Mouse (Mus musculus) liver, embryonic 18 days (tissue): ENCODE measurements around the gene Rcn3. TPM values are rescaled to one million over a fixed set of nuclear protein-coding genes. Genes with fewer than 3 reads are reported as not detected.

Experiments used
- polyA plus RNA-seq: library from polyadenylated mRNA; depleted of rRNA; stranded (reverse); fragments of >200 nt; gene quantifications from 2 replicates; pipeline ENCODE4 v1.2.3, GENCODE M21; 2012; rRNA removed

The Rcn3 gene
- 18.6 and 20.0 TPM in 2 replicates for polyA plus RNA-seq

DNA sequence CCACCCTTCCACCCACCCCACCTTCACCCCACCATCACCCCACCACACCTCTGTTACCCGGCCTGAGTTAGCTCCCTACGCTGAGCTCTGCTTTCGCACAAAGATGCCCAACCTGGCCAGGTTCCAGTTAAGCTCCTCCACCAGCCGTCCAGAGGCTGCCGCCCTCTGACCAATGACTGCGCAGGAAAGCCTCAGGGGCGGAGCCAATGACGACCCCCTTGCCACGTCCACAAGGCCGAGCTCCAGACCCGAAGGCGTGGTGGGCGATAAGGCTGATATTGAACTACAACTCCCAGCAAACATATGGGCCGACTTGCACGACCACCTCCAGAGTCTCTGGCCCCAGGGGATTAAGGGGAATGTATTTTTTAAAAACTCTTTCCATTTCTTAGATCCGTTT lies at the start of gene Rcn3:
TSS of gene Rcn3 (minus strand) at position 174 of the 400 bp plus-strand sequence.

DNA sequence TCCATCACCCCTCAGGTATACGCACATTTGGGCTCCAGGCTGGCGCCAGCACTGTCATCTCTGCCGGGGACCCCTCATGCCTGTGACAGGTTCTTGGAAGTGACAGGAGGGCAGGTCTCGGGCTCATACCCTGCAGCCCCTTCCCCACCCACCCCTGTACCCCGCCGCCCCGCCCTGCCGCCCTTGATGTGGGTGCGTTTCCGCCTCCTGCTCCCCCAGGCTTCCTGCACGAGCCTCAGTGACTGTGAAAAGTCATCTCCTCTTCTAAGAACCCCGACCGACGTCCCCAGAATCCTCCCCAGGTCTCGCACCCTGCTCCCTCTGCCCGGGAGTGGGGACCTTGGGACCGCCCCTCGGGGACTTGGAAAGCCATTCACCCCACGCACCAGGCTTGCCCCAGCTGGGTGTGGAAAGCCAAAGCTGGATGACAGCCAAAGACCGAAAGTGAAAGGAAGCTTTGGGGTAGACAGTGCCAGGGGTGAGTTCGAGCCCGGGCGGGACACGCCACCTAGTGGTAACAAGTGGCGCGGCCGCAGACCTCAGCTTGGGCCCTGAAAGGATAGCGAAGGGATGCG lies 44.1 kb upstream of the Rcn3 start, which contains the start of the genes Gm45713 and Flt3l:
TSS of gene Gm45713 (minus strand) at position 239 of the 575 bp plus-strand sequence.
TSS of gene Flt3l (minus strand) at position 440 of the 575 bp plus-strand sequence.

GRCm38 (mm10) chr7:45128624-45129246 lies 36.7 kb upstream of the Rcn3 start, which contains the start of gene Rpl13a:
Gene Rpl13a, minus strand, starts transcription at chr7:45128761.

DNA sequence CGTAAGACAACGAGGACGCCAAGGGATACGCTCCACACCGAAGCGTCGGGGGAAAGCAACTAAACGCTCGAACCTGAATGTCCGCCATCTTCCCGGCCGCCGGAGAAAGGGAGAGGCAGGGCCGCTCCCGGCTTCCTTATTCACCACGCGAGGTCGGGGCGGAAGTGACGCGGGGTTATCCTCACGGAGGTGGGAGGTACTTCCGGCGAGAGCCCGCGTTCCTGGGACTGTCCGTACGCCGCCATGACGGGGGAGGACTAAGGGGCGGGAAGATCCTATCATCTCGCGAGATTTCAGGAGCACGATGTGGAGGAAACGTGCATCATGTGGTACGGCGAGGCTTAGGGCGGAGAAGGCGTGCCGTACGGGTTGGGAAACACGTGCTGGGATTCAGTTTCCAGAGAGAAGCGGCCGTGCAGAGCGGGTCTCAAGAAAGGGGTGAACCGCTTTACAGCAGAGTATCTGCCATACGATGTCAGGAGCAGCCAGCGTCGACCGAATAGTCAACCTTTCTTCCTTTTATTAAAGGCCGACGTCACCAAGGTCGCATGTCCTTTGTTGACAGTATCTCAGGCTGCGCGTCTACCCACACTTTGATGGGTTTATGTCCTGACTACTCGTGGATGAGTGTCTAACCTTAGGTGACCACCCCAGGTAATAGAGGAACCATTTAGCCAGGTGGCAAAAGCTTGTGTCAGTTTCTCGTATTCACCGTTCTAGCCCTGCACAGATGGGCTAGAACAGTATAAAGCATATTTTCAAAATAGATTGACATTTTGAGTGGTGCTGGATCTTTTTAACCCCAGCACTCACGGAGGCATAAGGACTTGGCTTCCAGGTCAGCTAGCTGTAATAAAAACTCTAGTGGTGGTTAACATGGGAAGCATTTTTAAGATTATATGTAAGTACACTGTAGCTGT lies 32.5 kb upstream of the Rcn3 start, which contains the start of gene Rps11:
TSS of gene Rps11 (minus strand) at position 216 of the 920 bp plus-strand sequence.

DNA sequence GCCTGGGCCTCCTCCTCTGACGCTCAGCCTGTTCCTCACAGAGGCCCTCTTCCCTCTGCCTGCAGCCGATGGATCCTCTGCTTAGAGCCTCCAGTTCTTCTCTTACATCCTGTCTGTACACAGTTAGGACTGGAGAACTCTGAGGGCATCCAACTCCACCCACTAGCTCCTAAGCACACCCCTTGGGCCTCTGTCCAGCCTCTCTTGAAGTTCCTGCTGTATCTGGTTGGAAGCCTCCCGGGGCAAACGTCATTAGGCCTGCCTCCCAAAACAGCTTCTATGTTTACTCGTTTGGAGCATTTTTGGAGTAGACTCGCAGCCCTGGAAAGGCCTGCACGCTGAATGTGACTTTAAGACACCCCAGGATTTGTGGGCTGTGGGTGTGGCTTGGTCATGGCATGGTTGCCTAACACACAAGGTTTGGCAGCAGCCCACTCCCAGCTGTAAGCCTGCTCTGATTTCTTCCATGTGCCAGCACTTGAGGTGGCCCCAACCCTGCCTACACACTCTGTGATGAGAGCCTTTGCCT lies 11.7 kb upstream of the Rcn3 start, which contains the start of gene Fcgrt:
TSS of gene Fcgrt (minus strand) at position 200 of the 529 bp plus-strand sequence.

GRCm38 (mm10) chr7:45062239-45062835 lies 29.7 kb downstream of the Rcn3 start, which contains the start of the genes Nosip and Prrg2:
Gene Nosip, plus strand, starts transcription at chr7:45062429.
Gene Prrg2, minus strand, starts transcription at chr7:45062677.

GRCm38 (mm10) chr7:45052862-45053116 lies 39.2 kb downstream of the Rcn3 start, which contains the start of gene Prr12:
Gene Prr12, minus strand, starts transcription at chr7:45052881.

Other genes starting within 250 kb of the Rcn3 start
- gene Akt1s1, start 243.2 kb downstream of the Rcn3 start, polyA plus RNA-seq = 35.6 and 37.3 TPM in 2 replicates
- 21.1 and 23.3 TPM in 2 replicates for gene Tbc1d17, start 243.1 kb downstream of the Rcn3 start, polyA plus RNA-seq
- gene Pnkp, start 235.1 kb downstream of the Rcn3 start, polyA plus RNA-seq = 18.0 and 24.6 TPM in 2 replicates
- 48.6 and 56.2 TPM in 2 replicates for gene Ptov1, start 222.4 kb downstream of the Rcn3 start, polyA plus RNA-seq
- 26.0 and 30.9 TPM in 2 replicates for gene Med25, start 199.5 kb downstream of the Rcn3 start, polyA plus RNA-seq
- gene Fuz, start 196.1 kb downstream of the Rcn3 start, polyA plus RNA-seq = 6.4 and 7.8 TPM in 2 replicates
- gene Ap2a1, start 162.7 kb downstream of the Rcn3 start, polyA plus RNA-seq = 33.1 and 39.3 TPM in 2 replicates
- gene Tsks, start 149.0 kb downstream of the Rcn3 start, polyA plus RNA-seq = 0.02 TPM in 1 of 2 replicates, not detected in the other
- gene Cpt1c, start 117.4 kb downstream of the Rcn3 start, polyA plus RNA-seq = 2.3 and 2.6 TPM in 2 replicates
- 105 and 112 TPM in 2 replicates for gene Prmt1, start 105.7 kb downstream of the Rcn3 start, polyA plus RNA-seq
- 50.0 and 54.3 TPM in 2 replicates for gene Irf3, start 94.6 kb downstream of the Rcn3 start, polyA plus RNA-seq
- 9.0 and 9.5 TPM in 2 replicates for gene Bcl2l12, start 93.5 kb downstream of the Rcn3 start, polyA plus RNA-seq
- gene Scaf1, start 75.9 kb downstream of the Rcn3 start, polyA plus RNA-seq = 13.5 and 17.4 TPM in 2 replicates
- gene Rras, start 74.3 kb downstream of the Rcn3 start, polyA plus RNA-seq = 41.8 and 53.8 TPM in 2 replicates
- 1.1 and 1.7 TPM in 2 replicates for gene Prr12, start 39.3 kb downstream of the Rcn3 start, polyA plus RNA-seq
- 24.0 and 24.4 TPM in 2 replicates for gene Nosip, start 29.8 kb downstream of the Rcn3 start, polyA plus RNA-seq
- 17.7 and 19.5 TPM in 2 replicates for gene Prrg2, start 29.5 kb downstream of the Rcn3 start, polyA plus RNA-seq
- 64.9 and 71.1 TPM in 2 replicates for gene Fcgrt, start 11.6 kb upstream of the Rcn3 start, polyA plus RNA-seq
- 256 and 267 TPM in 2 replicates for gene Rps11, start 32.2 kb upstream of the Rcn3 start, polyA plus RNA-seq
- gene Rpl13a, start 36.5 kb upstream of the Rcn3 start, polyA plus RNA-seq = 1,073 and 1,547 TPM in 2 replicates
- gene Gm45713, start 44.0 kb upstream of the Rcn3 start, polyA plus RNA-seq = 0.05 and 0.17 TPM in 2 replicates
- gene Flt3l, start 44.2 kb upstream of the Rcn3 start, polyA plus RNA-seq = 7.5 and 8.3 TPM in 2 replicates
- 32.5 and 35.0 TPM in 2 replicates for gene Pih1d1, start 62.1 kb upstream of the Rcn3 start, polyA plus RNA-seq
- gene Aldh16a1, start 62.4 kb upstream of the Rcn3 start, polyA plus RNA-seq = 20.1 and 26.3 TPM in 2 replicates
- gene Slc17a7, start 71.7 kb upstream of the Rcn3 start, polyA plus RNA-seq = 0.01 TPM in 2 replicates
- gene Gfy, start 87.3 kb upstream of the Rcn3 start, polyA plus RNA-seq = not detected in 2 replicates
- gene Pth2, start 88.8 kb upstream of the Rcn3 start, polyA plus RNA-seq = not detected in 2 replicates
- 0.04 and 0.05 TPM in 2 replicates for gene Ccdc155, start 112.7 kb upstream of the Rcn3 start, polyA plus RNA-seq
- 0.42 and 0.52 TPM in 2 replicates for gene Dkkl1, start 119.9 kb upstream of the Rcn3 start, polyA plus RNA-seq
- gene Tead2, start 123.5 kb upstream of the Rcn3 start, polyA plus RNA-seq = 21.0 and 23.1 TPM in 2 replicates
- 30.2 and 33.5 TPM in 2 replicates for gene Cd37, start 146.9 kb upstream of the Rcn3 start, polyA plus RNA-seq
- gene Slc6a16, start 148.9 kb upstream of the Rcn3 start, polyA plus RNA-seq = 0.05 and 0.06 TPM in 2 replicates
- gene Slc6a21, start 185.3 kb upstream of the Rcn3 start, polyA plus RNA-seq = 0.04 and 0.09 TPM in 2 replicates
- gene Trpm4, start 241.6 kb upstream of the Rcn3 start, polyA plus RNA-seq = 3.7 and 4.2 TPM in 2 replicates
- gene Hrc, start 243.1 kb upstream of the Rcn3 start, polyA plus RNA-seq = 0.20 and 0.34 TPM in 2 replicates